Mouse (Mus musculus): ENCODE data around the gene Iqschfp. TPM values are rescaled to one million over a fixed set of nuclear protein-coding genes. Genes with fewer than 3 reads are reported as not detected.

The Iqschfp gene
- polyA plus RNA-seq, 1 experiment from 2014 or later, result 0.24 TPM

- H3K27me3 ChIP-seq (replicated peaks; ENCODE audit: low read depth, poor library complexity, severe bottlenecking), result no peaks in the 10 kb centered on the region
- WGBS, result 77% methylated on average over 4 of the region's 4 CpGs
- no peak for DNase-seq (ENCODE audit: low spot score)
- H3K36me3 ChIP-seq (replicated peaks), result no peaks in the 10 kb centered on the region
- no peak overlapping the region for H3K27ac ChIP-seq (replicated peaks)
- H3K4me1 ChIP-seq, result no peaks in the 10 kb centered on the region
- no peaks in the 10 kb centered on the region for H3K9me3 ChIP-seq
- no peak overlapping the region for H3K4me3 ChIP-seq
Measured at GRCm38 (mm10) chr3:68202162-68202902, 310.3 kb downstream of the Iqschfp start.

GRCm38 (mm10) chr3:68203934-68204467 lies 312.0 kb downstream of the Iqschfp start:
- Histone ChIP-seq H3K36me3 (replicated peaks) (no peaks in the 10 kb centered on the region), H3K27me3 (replicated peaks; ENCODE audit: low read depth, poor library complexity, severe bottlenecking) (no peaks in the 10 kb centered on the region), H3K4me1 (no peaks in the 10 kb centered on the region), H3K27ac (replicated peaks) (no peak overlapping the region), H3K9me3 (no peaks in the 10 kb centered on the region), H3K4me3 (no peak overlapping the region)
- 67% methylated on average over 4 of the region's 4 CpGs for WGBS
- DNase-seq (ENCODE audit: low spot score), result no peak

- Histone ChIP-seq H3K4me1 (no peaks in the 10 kb centered on the region), H3K27me3 (replicated peaks; ENCODE audit: low read depth, poor library complexity, severe bottlenecking) (no peaks in the 10 kb centered on the region), H3K36me3 (replicated peaks) (no peaks in the 10 kb centered on the region), H3K4me3 (no peak overlapping the region), H3K27ac (replicated peaks) (no peak overlapping the region), H3K9me3 (no peaks in the 10 kb centered on the region)
- DNase-seq (ENCODE audit: low spot score), result no peak
- 81% methylated on average over 4 of the region's 4 CpGs for WGBS
Measured at GRCm38 (mm10) chr3:68210422-68210821, 318.4 kb downstream of the Iqschfp start.

- no peaks in the 10 kb centered on the region for H3K9me3 ChIP-seq
- H3K4me3 ChIP-seq, result no peak overlapping the region
- 95% methylated on average over 3 of the region's 3 CpGs for WGBS
- H3K36me3 ChIP-seq (replicated peaks), result no peaks in the 10 kb centered on the region
- no peaks in the 10 kb centered on the region for H3K4me1 ChIP-seq
- DNase-seq (ENCODE audit: low spot score), result no peak
- no peaks in the 10 kb centered on the region for H3K27me3 ChIP-seq (replicated peaks; ENCODE audit: low read depth, poor library complexity, severe bottlenecking)
- H3K27ac ChIP-seq (replicated peaks), result no peak overlapping the region
Measured at GRCm38 (mm10) chr3:68221452-68221851, 329.4 kb downstream of the Iqschfp start.

GRCm38 (mm10) chr3:68239887-68240286 lies 347.9 kb downstream of the Iqschfp start:
- 88% methylated on average over 2 of the region's 2 CpGs for WGBS
- Histone ChIP-seq H3K4me1 (peaks cover 5% of the 10 kb centered on the region), H3K27me3 (replicated peaks; ENCODE audit: low read depth, poor library complexity, severe bottlenecking) (no peaks in the 10 kb centered on the region), H3K36me3 (replicated peaks) (no peaks in the 10 kb centered on the region), H3K27ac (replicated peaks) (no peak overlapping the region), H3K4me3 (no peak overlapping the region), H3K9me3 (no peaks in the 10 kb centered on the region)
- no peak for DNase-seq (ENCODE audit: low spot score)

GRCm38 (mm10) chr3:68243239-68243638 lies 351.2 kb downstream of the Iqschfp start:
- Histone ChIP-seq H3K27ac (replicated peaks) (no peak overlapping the region), H3K9me3 (no peaks in the 10 kb centered on the region), H3K36me3 (replicated peaks) (no peaks in the 10 kb centered on the region), H3K4me1 (peaks cover 5% of the 10 kb centered on the region), H3K27me3 (replicated peaks; ENCODE audit: low read depth, poor library complexity, severe bottlenecking) (no peaks in the 10 kb centered on the region), H3K4me3 (no peak overlapping the region)
- DNase-seq (ENCODE audit: low spot score), result no peak
- 70% methylated on average over 3 of the region's 3 CpGs for WGBS

GRCm38 (mm10) chr3:68246154-68246553 lies 354.1 kb downstream of the Iqschfp start:
- no peak overlapping the region for H3K4me3 ChIP-seq
- no peak overlapping the region for H3K27ac ChIP-seq (replicated peaks)
- no peak for DNase-seq (ENCODE audit: low spot score)
- no peaks in the 10 kb centered on the region for H3K27me3 ChIP-seq (replicated peaks; ENCODE audit: low read depth, poor library complexity, severe bottlenecking)
- H3K9me3 ChIP-seq, result no peaks in the 10 kb centered on the region
- no peaks in the 10 kb centered on the region for H3K36me3 ChIP-seq (replicated peaks)
- 88% methylated on average over 4 of the region's 4 CpGs for WGBS
- peaks cover 5% of the 10 kb centered on the region for H3K4me1 ChIP-seq

GRCm38 (mm10) chr3:68250589-68250988 lies 358.6 kb downstream of the Iqschfp start:
- no peaks in the 10 kb centered on the region for H3K36me3 ChIP-seq (replicated peaks)
- no peak overlapping the region for H3K4me3 ChIP-seq
- no peaks in the 10 kb centered on the region for H3K27me3 ChIP-seq (replicated peaks; ENCODE audit: low read depth, poor library complexity, severe bottlenecking)
- DNase-seq (ENCODE audit: low spot score), result no peak
- H3K4me1 ChIP-seq, result no peaks in the 10 kb centered on the region
- H3K9me3 ChIP-seq, result no peaks in the 10 kb centered on the region
- 79% methylated on average over 2 of the region's 2 CpGs for WGBS
- no peak overlapping the region for H3K27ac ChIP-seq (replicated peaks)

- no peak for DNase-seq (ENCODE audit: low spot score)
Measured at GRCm38 (mm10) chr3:68252335-68252734, 360.3 kb downstream of the Iqschfp start.

GRCm38 (mm10) chr3:68262304-68262703 lies 370.3 kb downstream of the Iqschfp start:
- H3K36me3 ChIP-seq (replicated peaks), result no peaks in the 10 kb centered on the region
- H3K4me1 ChIP-seq, result no peaks in the 10 kb centered on the region
- H3K27me3 ChIP-seq (replicated peaks; ENCODE audit: low read depth, poor library complexity, severe bottlenecking), result no peaks in the 10 kb centered on the region
- no peak overlapping the region for H3K27ac ChIP-seq (replicated peaks)
- H3K9me3 ChIP-seq, result no peaks in the 10 kb centered on the region
- DNase-seq (ENCODE audit: low spot score), result no peak
- no peak overlapping the region for H3K4me3 ChIP-seq
- 82% methylated on average over 6 of the region's 6 CpGs for WGBS

More at GRCm38 (mm10) chr3:68252335-68252734, 360.3 kb downstream of the Iqschfp start:
- H3K4me3 ChIP-seq, result no peak overlapping the region
- H3K4me1 ChIP-seq, result no peaks in the 10 kb centered on the region
- H3K27ac ChIP-seq (replicated peaks), result no peak overlapping the region
- no peaks in the 10 kb centered on the region for H3K36me3 ChIP-seq (replicated peaks)
- H3K9me3 ChIP-seq, result no peaks in the 10 kb centered on the region
- H3K27me3 ChIP-seq (replicated peaks; ENCODE audit: low read depth, poor library complexity, severe bottlenecking), result no peaks in the 10 kb centered on the region
- 67% methylated on average over 1 of the region's 1 CpGs for WGBS

- H3K27ac ChIP-seq (replicated peaks), result no peak overlapping the region
- H3K36me3 ChIP-seq (replicated peaks), result no peaks in the 10 kb centered on the region
- WGBS, result 88% methylated on average over 4 of the region's 4 CpGs
- H3K4me3 ChIP-seq, result no peak overlapping the region
- H3K9me3 ChIP-seq, result no peaks in the 10 kb centered on the region
- H3K4me1 ChIP-seq, result no peaks in the 10 kb centered on the region
- no peak for DNase-seq (ENCODE audit: low spot score)
- no peaks in the 10 kb centered on the region for H3K27me3 ChIP-seq (replicated peaks; ENCODE audit: low read depth, poor library complexity, severe bottlenecking)
Measured at GRCm38 (mm10) chr3:68267905-68268304, 375.9 kb downstream of the Iqschfp start.

- 73% methylated on average over 4 of the region's 4 CpGs for WGBS
- no peaks in the 10 kb centered on the region for H3K36me3 ChIP-seq (replicated peaks)
- no peak overlapping the region for H3K4me3 ChIP-seq
- DNase-seq (ENCODE audit: low spot score), result peak; percentile 10
- no peaks in the 10 kb centered on the region for H3K27me3 ChIP-seq (replicated peaks; ENCODE audit: low read depth, poor library complexity, severe bottlenecking)
- H3K27ac ChIP-seq (replicated peaks), result no peak overlapping the region
- no peaks in the 10 kb centered on the region for H3K4me1 ChIP-seq
- H3K9me3 ChIP-seq, result no peaks in the 10 kb centered on the region
Measured at GRCm38 (mm10) chr3:68269251-68269650, 377.2 kb downstream of the Iqschfp start.

GRCm38 (mm10) chr3:68270246-68270645 lies 378.2 kb downstream of the Iqschfp start:
- 79% methylated on average over 6 of the region's 6 CpGs for WGBS
- DNase-seq (ENCODE audit: low spot score), result no peak
- no peaks in the 10 kb centered on the region for H3K27me3 ChIP-seq (replicated peaks; ENCODE audit: low read depth, poor library complexity, severe bottlenecking)
- no peaks in the 10 kb centered on the region for H3K9me3 ChIP-seq
- no peaks in the 10 kb centered on the region for H3K4me1 ChIP-seq
- no peak overlapping the region for H3K27ac ChIP-seq (replicated peaks)
- H3K36me3 ChIP-seq (replicated peaks), result no peaks in the 10 kb centered on the region
- no peak overlapping the region for H3K4me3 ChIP-seq
